Mouse (Mus musculus) heart, postnatal 0 days (tissue): ENCODE measurements around the gene Pgrmc2.

Experiments
- CTCF ChIP-seq: IDR thresholded peaks from 2 replicates; pipeline ENCODE4 v1.5.1; 2016; ENCODE audit warnings: antibody characterized with exemption, control low read depth, low read depth
- EP300 ChIP-seq: IDR thresholded peaks from 2 replicates; pipeline ENCODE4 v1.6.1; 2016; ENCODE audit warnings: antibody characterized with exemption, low read depth

GRCm38 (mm10) chr3:41018022-41018608, 64.7 kb downstream of the Pgrmc2 start:
- no peak for TF ChIP-seq EP300
- TF ChIP-seq CTCF = no peak
